Mouse (Mus musculus): ENCODE measurements around the gene Frem2. TPM values are rescaled to one million over a fixed set of nuclear protein-coding genes. Genes with fewer than 3 reads are reported as not detected.
A peak's percentile ranks its signal among the peaks of the same experiment; 100 is the strongest.

Frem2 gene
- total RNA-seq, 2 experiments from 2014 or later = 1.2 to 1.5 TPM

DNA sequence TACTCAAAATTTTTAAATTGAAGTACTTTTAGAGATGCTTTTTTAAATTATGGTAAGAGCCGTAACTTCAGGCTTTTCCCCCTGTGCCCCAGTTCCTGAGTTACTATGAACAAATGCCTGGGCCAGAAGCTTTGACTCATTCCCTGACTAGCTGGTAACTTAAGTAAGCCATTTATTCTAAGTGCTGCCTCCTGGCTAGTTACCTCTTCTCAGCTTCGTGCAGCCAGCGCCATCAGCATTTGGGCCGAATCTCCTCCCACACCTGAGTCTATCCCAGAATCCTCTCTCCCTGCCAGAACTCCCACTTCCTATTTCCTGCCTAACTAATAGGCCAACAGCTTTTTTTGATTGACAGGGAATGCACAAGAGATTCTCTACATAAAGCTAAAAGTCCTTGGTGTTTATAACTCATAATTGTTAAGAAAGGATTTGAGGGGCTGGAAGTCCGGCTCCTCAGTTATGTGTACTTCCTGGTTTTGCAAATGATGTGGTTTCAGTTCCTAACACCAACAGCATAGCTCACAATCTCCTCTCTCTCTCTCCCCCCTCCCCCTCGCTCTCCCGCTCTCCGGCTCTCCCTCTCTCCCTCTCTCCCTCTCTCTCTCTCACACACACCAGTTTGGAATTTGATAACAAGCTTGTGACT is 173.6 kb downstream of the Frem2 start:
- DNase-seq (ENCODE audit: low spot score in 2 of 2) = no peak
- intact Hi-C loops (cut with DNase I) = no loop called here

DNA sequence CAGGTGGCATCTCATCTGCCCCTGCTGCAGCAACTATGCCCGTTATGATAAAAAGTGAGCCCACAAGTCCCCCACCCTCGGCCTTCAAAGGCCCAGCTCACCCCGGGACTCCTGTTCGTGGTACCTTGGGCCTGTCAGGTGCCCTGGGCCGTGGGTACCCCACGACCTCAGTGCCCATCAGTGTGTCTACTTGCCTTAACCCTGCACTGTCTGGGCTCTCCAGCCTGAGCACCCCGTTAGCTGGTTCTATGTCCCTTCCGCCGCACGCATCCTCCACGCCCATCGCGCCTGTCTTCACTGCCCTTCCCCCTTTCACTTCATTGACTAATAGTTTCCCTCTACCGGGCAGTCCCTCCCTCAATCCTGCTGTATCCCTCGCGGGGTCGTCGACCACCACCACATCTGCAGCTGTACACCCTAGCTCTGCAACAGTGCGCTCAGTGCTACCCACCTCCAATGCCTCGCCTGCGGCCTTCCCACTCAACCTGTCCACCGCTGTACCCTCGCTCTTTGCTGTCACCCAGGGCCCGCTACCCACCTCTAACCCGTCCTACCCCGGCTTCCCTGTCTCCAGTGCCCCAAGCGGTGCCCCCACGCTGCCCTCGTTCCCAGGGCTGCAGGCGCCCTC is 178.6 kb downstream of the Frem2 start:
- intact Hi-C loops (cut with DNase I) = no loop called here
- no peak for DNase-seq (ENCODE audit: low spot score in 2 of 2)

DNA sequence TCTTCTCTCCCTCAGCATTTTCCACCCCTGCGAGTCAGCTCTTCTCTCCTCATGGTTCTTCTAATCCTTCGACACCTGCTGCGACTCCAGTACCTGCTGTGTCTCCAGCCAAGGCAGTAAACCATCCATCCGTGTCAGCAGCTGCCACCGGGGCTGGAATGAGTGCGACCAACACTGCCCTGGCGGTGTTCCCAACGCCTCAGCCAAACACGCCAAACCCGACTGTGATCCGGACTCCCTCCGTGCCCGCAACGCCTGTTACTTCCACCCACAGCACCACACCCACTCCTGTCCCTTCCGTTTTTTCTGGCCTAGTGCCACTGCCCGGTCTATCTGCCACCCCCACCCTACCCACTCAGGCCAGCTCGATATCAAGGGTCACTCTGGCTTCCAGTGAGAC is 179.7 kb downstream of the Frem2 start:
- intact Hi-C loops (cut with DNase I) = no loop called here
- no peak for DNase-seq (ENCODE audit: low spot score in 2 of 2)

DNA sequence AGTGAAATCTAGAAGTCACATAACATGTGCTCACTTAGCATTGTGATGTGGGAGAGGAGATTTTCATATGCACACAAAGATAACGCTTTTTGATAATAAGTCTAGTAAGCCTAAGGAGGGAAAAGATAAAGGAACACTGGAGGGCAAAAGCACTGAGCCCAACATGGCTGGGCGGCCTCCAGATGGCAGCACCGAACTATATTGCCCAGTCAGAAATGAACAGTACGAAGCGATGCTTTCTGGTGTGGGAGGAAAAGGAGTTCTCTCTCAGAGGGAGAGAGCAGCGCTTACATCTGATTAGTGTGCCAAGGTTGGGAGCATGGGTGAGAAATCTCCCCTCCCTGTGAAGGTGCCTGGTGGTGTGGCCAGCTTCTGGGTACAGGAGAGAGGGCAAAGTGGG is 181.3 kb downstream of the Frem2 start:
- intact Hi-C loops (cut with DNase I) = no loop called here
- peak in 1 of 2 experiments; percentile 37 for DNase-seq (ENCODE audit: low spot score in 2 of 2)

DNA sequence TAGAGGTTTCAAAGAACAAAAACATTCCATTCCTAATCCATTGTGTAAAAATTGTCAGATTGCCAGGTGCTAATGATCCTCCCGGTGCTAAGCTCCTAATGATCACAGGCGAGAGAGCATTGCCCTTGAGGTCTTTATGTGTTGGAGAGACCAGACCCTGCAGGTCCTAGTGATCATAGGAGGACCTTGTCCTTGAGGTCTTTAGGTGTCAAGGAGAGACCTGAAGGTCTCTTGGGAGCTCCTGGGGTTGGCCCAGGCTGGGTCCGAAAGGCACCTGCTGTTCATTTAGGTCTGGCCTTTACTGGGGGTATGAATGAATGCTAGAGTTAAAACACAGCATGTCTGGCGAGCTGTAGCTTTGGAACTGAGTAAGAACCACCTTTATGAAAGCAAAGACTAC is 183.0 kb downstream of the Frem2 start:
- intact Hi-C loops (cut with DNase I) = no loop called here
- DNase-seq (ENCODE audit: low spot score in 2 of 2) = no peak

DNA sequence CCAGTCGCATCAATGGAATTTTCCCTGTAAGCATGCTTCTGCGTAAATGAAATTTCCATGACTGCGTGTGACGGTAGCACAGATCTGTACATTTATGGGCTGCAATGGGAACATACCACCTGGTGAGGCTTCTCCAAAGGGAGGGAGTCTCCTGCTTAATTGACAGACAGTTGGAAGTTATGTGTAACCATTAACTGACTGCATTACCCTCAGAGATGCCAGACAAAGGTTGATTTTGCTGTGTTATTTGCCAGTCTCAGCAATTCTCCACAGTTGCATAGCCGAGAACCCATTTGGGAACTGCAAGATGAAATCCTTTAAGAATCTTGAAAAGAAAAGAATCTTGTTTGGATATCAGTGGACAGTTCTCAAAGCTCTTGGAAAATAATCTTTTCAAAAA is 185.1 kb downstream of the Frem2 start:
- intact Hi-C loops (cut with DNase I) = no loop called here
- DNase-seq (ENCODE audit: low spot score in 2 of 2) = no peak

DNA sequence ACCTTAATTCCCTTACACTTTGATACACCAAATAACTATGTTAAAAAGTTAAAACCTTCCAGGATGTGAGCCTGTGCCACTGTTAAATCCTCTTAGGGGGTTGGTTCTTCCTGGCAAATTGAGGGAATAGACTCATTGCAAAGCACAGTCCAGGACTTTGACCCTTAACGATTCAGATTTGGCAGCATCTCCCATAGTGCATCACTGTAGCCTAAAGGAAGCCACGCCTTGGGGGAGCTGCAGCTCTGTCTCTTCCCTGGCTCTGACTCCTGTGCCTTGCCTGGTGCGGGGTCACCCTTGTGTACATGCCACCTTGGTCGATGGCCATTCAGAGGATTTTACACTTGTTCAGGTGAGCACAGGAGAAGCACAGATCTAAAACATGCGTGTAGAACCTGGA is 187.5 kb downstream of the Frem2 start:
- intact Hi-C loops (cut with DNase I) = no loop called here
- DNase-seq (ENCODE audit: low spot score in 2 of 2) = no peak

DNA sequence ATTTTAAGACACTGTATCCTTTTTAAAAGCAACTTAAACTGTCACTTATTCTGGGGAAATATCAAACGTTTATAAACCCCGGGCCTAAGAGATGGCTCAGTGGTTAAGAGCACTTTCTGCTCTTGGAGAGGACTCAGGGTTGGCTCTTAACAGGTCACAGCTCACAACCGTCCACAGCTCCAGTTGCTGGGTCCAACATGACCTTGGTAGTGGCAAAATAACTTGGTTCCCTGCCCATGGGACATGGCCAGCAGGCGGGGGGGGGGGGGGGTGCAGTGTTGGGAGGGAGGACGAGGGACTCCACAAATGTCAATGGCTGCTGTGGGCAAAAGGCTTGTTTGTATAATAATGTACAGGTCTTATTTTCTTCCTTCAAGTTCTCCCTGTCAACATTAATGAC is 189.8 kb downstream of the Frem2 start:
- intact Hi-C loops (cut with DNase I) = no loop called here

DNA sequence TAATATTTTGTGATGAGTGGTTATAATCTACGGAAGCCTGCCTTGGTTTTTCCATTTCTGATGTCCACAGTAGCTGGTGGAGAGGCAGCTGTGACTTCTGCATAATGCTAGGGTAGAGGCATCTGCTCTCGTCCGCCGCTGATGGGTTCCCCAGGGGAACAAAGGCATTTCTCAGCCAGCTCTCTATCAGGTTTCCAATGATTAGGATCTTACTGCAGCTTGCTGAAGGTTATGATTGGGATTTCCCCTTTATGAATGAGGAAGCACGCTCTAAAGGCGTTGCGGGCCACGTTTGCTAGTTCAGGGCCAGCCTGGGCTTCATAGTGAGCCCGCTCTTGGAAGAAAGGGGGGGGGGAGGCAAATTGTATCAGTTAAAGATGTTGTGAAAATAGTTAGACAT is 190.7 kb downstream of the Frem2 start:
- intact Hi-C loops (cut with DNase I) = no loop called here

More for the DNA sequence above, 189.8 kb downstream of the Frem2 start:
- DNase-seq (ENCODE audit: low spot score in 2 of 2) = no peak

DNA sequence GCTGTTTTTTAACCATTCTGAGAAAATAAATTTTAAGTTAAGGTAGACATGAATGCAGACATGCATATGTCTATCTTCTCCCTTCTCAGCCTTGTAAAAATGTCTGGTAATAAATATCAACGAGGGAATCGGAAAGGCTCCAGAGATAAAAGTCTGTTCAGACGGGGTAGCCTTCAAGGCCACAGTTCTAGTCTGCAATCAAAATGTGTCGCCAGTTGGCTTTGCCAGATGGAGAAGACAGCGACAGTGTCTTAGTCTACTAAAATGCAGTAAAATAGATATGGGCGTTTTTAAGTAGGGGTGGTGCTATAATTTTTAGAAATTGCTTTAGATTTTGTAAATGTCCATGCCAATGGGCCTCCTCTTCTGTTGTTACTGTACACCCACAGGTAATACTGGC is 191.8 kb downstream of the Frem2 start:
- no peak for DNase-seq (ENCODE audit: low spot score in 2 of 2)
- intact Hi-C loops (cut with DNase I) = no loop called here

More for the DNA sequence above, 190.7 kb downstream of the Frem2 start:
- DNase-seq (ENCODE audit: low spot score in 2 of 2) = no peak

DNA sequence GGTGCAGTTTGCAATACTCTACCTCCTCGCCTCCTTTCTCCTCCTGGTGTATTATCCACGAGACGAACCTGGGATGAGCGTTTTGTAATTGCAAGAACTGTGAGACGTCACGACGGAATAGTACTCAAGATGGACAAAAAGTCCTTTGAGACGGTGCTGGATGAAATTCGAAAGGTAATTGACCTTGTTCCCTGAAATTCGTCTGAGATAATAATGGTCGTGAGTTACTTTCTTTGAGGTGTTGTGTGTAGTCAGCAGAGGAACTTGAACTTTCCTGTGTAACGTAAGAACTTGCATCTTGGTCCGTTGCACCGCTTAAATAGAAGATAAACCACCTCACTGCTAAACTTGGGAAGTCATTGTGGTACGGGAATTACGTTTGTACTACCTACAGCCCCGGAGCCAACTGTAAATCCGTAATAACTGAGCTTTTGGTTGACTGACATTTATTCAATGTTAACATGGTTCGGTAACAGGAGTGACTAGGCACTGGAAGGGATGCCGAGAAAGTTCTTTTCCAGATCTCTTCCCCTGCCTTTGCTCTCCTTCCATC is 192.9 kb downstream of the Frem2 start:
- intact Hi-C loops (cut with DNase I) = loop anchor here (5.0 kb wide), 1 partner anchor 398 kb away; the partner anchor contains the start of gene Ufm1
- no peak for DNase-seq (ENCODE audit: low spot score in 2 of 2)

Other genes starting within 250 kb of the Frem2 start
- gene Nhlrc3, start 194.0 kb downstream of the Frem2 start, total RNA-seq (2021) = 10 to 100 TPM in 1 of 2 experiments, 1 to 10 TPM in 1; 8.3 to 10.3 TPM
- gene Proser1, start 193.7 kb downstream of the Frem2 start, total RNA-seq (2021) = 10 to 100 TPM; 18.1 to 27.7 TPM
- gene Stoml3, start 168.7 kb downstream of the Frem2 start, total RNA-seq (2021) = not detected
- gene Gm10985, start 187.7 kb upstream of the Frem2 start, total RNA-seq (2021) = not detected
- gene Ufm1, start 206.5 kb upstream of the Frem2 start, total RNA-seq (2021) = 10 to 100 TPM; 69.3 to 76.0 TPM